Mouse (Mus musculus): ENCODE results near the gene Kcng1.

Kcng1 gene

GRCm38 (mm10) chr2:168259046-168259445 lies 22.5 kb downstream of the Kcng1 start:
- no peak for DNase-seq

DNA sequence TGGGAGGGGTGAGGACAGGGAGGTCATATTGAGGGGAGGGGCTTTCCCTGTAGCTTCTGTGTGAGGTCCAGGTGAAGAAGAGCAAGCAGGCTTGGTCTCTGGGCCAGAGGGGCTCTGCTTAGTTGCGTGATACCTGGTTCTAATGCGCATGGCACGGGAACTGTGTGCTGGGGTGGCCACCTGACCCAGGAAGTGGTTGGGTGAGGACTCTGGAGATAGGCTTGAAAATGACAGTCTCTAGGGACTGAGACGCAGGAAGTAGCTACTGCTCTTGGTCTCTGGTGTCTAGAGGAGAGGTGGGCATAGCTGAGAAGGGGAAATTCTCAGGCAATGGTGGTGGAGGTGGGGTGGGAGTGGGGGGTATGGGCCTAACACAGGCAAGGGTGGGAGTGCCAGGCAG lies 24.3 kb downstream of the Kcng1 start:
- no peak for DNase-seq

DNA sequence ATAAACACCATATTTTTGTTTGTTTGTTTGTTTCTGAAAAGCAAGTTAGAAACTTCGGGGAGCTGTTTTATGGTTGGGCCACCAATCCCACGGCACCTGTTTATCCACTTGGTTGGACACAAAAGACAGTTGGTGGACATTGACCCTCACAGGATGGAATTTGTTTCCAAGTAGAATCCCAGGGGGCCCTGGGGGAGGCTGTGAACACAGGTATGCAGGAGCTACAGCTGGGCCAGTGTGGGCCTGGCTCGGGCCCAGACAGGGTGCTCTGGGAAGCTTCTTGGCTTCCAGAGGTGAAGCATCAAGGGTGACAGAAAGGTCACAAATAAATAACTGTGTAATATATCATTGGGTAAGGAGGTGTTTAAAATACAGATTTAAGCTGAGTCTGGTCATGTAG lies 25.0 kb downstream of the Kcng1 start:
- DNase-seq: no peak

GRCm38 (mm10) chr2:168253822-168254221 lies 27.7 kb downstream of the Kcng1 start:
- DNase-seq: no peak

GRCm38 (mm10) chr2:168252639-168253292 lies 28.8 kb downstream of the Kcng1 start:
- DNase-seq: peak; percentile 16

GRCm38 (mm10) chr2:168250270-168250669 lies 31.3 kb downstream of the Kcng1 start:
- peak; percentile 92 for DNase-seq

GRCm38 (mm10) chr2:168248856-168249245 lies 32.7 kb downstream of the Kcng1 start:
- peak; percentile 26 for DNase-seq

- DNase-seq: no peak
Observed at GRCm38 (mm10) chr2:168248167-168248855, 33.2 kb downstream of the Kcng1 start.

GRCm38 (mm10) chr2:168245571-168245970 lies 36.0 kb downstream of the Kcng1 start:
- DNase-seq: no peak

DNA sequence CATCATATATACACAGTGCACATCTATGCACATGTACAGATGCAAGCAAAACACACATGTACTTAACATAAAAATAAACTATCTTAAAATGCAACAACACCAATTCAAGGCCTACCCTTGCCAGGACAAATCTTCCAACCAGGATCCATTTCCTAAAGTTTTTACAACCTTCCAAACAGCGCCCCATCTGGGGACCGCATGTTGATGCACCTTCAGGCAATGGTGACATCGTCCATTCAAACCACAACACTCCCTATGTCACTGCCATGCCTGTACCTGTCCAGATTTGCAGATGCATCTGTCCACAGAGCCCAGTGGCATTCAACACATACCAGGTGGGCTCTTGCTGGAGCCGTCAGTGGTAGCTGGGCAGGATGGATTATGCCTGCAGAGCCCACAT lies 38.3 kb downstream of the Kcng1 start:
- no peak for DNase-seq

DNA sequence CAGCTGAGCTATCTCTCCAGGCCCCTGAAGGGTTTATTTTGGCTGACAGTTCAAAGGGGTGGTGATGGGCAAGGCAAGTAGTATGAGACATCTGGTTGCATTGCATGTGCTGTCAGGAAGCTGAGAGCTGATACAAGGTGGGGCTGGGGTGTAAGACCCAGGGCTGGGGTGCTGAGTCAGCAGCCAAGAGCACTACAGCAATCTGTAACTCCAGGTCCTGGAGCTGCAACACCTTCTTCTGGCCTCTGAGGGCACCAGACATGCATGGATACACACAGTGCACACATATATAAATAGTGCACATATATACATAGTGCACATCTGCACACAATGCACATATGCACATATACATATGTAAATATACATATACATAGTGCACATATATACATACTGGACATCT lies 38.7 kb downstream of the Kcng1 start:
- DNase-seq: no peak

- no peak for DNase-seq
Observed at GRCm38 (mm10) chr2:168238335-168238734, 43.2 kb downstream of the Kcng1 start.

- DNase-seq: no peak
Observed at GRCm38 (mm10) chr2:168233286-168233685, 48.2 kb downstream of the Kcng1 start.

DNA sequence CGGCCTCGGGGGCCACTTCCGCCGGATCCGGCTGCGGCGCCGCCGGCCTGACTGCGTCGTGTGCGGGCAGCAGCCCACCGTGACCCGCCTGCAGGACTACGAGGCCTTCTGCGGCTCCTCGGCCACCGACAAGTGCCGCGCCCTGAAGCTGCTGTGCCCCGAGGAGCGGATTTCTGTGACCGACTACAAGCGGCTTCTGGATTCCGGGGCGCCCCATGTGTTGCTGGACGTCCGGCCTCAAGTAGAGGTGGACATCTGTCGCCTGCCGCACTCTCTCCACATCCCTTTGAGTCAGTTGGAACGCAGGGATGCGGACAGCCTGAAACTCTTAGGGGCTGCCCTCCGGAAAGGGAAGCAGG lies 50.1 kb downstream of the Kcng1 start:
- no peak for DNase-seq

- DNase-seq: peak; percentile 6
Observed at GRCm38 (mm10) chr2:168230773-168231470, 50.6 kb downstream of the Kcng1 start.

DNA sequence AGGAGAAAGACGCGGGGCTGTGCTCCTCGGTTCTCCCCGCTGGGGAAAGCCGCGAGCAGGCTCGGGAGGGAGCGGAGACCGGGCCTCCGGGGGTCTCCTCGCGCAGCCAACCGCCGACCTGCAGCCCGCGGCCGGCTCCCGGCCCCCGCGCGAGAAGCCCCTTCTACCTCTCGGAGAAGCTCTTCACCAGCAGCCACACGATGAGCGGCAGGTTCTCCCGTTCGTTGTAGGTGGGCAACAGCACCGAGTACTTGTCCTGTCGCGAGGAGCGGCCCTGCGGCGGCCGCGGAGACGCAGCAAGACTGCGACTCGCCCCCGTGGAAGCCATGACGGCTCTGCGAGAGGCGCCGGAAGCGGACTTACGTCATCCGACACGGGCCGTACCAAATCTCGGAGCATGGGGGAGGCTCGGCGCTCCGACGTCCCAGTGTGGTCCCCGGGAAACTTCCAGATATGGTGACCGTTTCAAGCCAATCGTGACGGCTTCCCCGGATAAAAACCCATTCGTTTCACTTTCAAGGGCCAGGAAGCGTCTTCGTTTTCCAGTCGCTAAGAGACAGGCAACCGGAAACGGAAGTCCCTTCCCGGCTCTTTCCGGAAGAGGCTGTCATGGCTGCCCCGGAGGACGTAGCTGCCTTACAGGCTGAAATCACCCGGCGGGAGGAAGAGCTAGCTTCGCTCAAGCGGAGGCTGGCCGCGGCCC lies 51.4 kb downstream of the Kcng1 start, which contains the start of the genes Gm20716, Dpm1 and Mocs3:
Gene Gm20716 (minus strand): TSS at position 339 of the 703 bp plus-strand sequence.
Gene Dpm1 (minus strand): TSS at position 566 of the 703 bp plus-strand sequence.
Gene Mocs3 (plus strand): TSS at position 597 of the 703 bp plus-strand sequence.
- peak; percentile 84 for DNase-seq

- DNase-seq: peak; percentile 30
Observed at GRCm38 (mm10) chr2:168229116-168230025, 52.2 kb downstream of the Kcng1 start.

DNA sequence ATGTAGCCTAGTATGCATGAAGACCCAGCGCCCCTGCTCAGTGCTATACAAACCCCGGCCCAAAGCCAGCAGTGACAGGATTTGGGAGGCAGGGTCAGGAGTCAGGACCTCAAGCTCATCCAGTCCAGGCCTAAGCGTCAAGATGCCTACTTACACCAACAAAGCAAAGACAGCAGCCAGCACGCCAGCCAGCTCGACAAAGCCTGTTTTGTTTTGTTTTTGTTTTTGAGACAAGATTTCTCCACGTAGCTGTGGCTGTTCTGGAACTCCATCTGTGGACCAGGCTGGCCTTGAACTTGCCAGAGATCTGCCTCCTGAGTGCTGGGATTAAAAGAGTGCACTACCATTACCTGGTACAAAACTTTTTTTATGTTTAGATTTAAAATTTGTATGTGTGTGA lies 58.2 kb downstream of the Kcng1 start:
- DNase-seq: no peak

DNA sequence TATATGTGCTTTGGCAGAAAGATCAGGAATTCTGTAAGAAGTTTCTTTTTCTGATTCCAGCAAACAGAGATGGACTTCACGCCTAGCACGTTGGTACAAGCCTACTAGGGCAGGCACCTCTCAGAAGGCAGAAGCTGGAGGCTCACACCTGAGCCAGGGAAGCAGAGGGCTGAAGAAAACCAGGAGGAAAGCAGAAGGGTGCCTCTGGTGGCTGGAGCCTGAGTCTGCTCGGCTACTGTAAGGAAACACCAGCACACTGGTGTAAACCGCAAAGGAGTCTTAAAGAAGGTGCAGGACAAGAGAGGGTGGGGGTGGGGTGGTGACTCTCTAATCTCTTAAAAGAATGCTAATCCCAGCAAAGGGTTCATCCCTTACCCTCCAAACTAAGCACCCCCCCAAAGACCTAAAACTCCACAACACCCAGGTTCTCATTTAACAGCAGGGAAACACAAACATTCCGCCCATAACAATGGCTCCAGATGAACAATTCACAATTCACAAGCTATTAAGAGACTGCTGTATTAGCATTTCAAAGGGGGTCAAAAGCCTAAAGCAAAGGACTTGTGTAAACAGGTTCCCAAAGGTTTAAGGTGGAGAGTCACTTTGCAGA lies 67.6 kb downstream of the Kcng1 start:
- no peak for DNase-seq
